Mouse (Mus musculus) brain, embryonic 14.5 days (tissue): Measurements from ENCODE around the gene P2rx6.

Experiments used
- CTCF ChIP-seq: fragments of 200-500 bp; IDR thresholded peaks from 2 replicates; pipeline ENCODE4 v1.5.1; 2012; ENCODE audit warnings: inconsistent platforms, mild to moderate bottlenecking, moderate library complexity, borderline replicate concordance; ENCODE audit not compliant: insufficient read depth, insufficient read length; ENCODE audit errors: extremely low read depth
- POLR2A ChIP-seq: fragments of 200-500 bp; IDR thresholded peaks from 2 replicates; pipeline ENCODE4 v1.6.1; 2012; ENCODE audit warnings: mild to moderate bottlenecking, inconsistent platforms, borderline replicate concordance; ENCODE audit not compliant: poor library complexity, insufficient read depth, insufficient read length, severe bottlenecking; ENCODE audit errors: extremely low read depth

DNA sequence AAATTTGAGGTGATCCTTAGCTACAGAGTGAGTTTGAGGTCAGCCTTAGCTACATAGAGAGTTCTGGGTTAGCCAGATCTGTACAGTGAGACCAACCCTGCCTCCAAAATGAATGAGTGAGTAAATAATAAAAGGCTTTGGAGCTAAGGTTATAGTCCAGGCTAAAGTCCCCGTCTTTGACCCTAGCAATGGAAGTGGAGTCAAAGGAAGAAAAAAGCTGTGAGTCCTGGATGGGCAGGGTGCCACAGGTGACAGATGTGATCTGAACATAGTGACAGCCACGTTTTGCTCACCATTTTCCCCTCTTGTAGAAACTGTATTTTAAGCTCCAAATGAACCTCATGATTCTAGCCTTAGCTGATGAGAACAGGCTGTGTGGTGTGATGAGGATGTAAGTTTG lies 42.8 kb upstream of the P2rx6 start:
- TF ChIP-seq POLR2A (no peak), CTCF (no peak)
